ENCODE assay signal across 18 mouse cellular contexts in the genomic region with DNA sequence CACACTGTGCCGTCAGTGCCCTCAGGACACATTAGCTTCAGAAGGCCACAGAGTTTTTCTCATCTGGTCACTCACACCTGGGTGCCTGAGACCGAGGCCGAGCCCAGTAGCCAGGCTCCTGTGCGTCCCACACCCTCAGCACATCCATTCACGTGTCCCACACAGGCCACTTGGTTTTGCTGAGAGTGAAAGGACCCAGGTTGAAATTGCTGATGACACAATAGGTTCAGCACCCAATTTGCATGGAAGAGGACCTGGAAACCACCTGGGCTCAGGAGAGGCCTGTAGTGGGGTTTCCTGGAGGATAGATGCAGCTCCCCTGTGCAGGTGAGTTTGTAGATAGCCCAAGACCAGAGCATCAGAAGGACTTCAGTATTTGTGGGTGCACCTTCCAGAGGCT. TPM values are rescaled to one million over a fixed set of nuclear protein-coding genes. Genes with fewer than 3 reads are reported as not detected.
DNase-seq lines count a peak whose midpoint lies in the region; ATAC-seq and TF ChIP-seq lines count a peak whose summit lies in the region.
"Had no signal": no experiment of that assay in that cellular context is flagged by ENCODE, and none has a peak within 500 bp of the region (broad histone marks: within the 10 kb centered on the region; RNA-seq: fewer than 3 reads in every experiment).

No protein-coding gene starts in this region.

- no peak for DNase-seq in heart, adult 2 months
- DNase-seq in limb, embryonic 11.5 days (ENCODE audit: low spot score) = no peak
- DNase-seq in limb, embryonic 10.5 days (ENCODE audit: low spot score) = no peak
- DNase-seq in embryo, embryonic 9.5 days (ENCODE audit: extremely low spot score) = no peak
- DNase-seq in gastrocnemius, postnatal 10 days = no peak
- DNase-seq: gastrocnemius, postnatal 25 days had no signal

- no peak overlapping the region for H3K9ac ChIP-seq in heart, embryonic 15.5 days
- H3K9ac ChIP-seq in heart, adult 2 months (ENCODE audit: low read depth, low read length) = no peak overlapping the region
- H3K9ac ChIP-seq in limb, embryonic 11.5 days (ENCODE audit: low read length) = no peak overlapping the region
- H3K9ac ChIP-seq in embryonic facial prominence, embryonic 12.5 days = no peak overlapping the region
- no peak overlapping the region for H3K9ac ChIP-seq in limb, embryonic 13.5 days
- H3K9ac ChIP-seq: intestine, embryonic 15.5 days; liver, embryonic 14.5 days had no signal

- TF ChIP-seq CTCF in heart, adult 2 months (IDR thresholded peaks at IDR 0.05) = no peak

- H3K27me3 ChIP-seq in heart, embryonic 15.5 days = no peaks in the 10 kb centered on the region
- H3K27me3 ChIP-seq in heart, adult 2 months (ENCODE audit: control insufficient read depth, insufficient read depth, low read length) = no peaks in the 10 kb centered on the region
- H3K27me3 ChIP-seq in limb, embryonic 11.5 days (ENCODE audit: control insufficient read depth, insufficient read depth, low read length) = no peaks in the 10 kb centered on the region; the same call in 1 of the 2 replicates
- no peaks in the 10 kb centered on the region for H3K27me3 ChIP-seq in limb, embryonic 10.5 days (ENCODE audit: low read depth, poor library complexity, severe bottlenecking)
- no peaks in the 10 kb centered on the region for H3K27me3 ChIP-seq in embryonic facial prominence, embryonic 12.5 days
- H3K27me3 ChIP-seq in limb, embryonic 13.5 days = no peaks in the 10 kb centered on the region
- H3K27me3 ChIP-seq: intestine, embryonic 15.5 days had no signal

- no peaks in the 10 kb centered on the region for H3K79me2 ChIP-seq in heart, adult 2 months (replicated peaks; ENCODE audit: control insufficient read depth, insufficient read depth, low read length)

- H3K9me3 ChIP-seq in heart, embryonic 15.5 days (replicated peaks) = no peaks in the 10 kb centered on the region
- no peaks in the 10 kb centered on the region for H3K9me3 ChIP-seq in limb, embryonic 11.5 days (ENCODE audit: control insufficient read depth, low read length)
- no peaks in the 10 kb centered on the region for H3K9me3 ChIP-seq in limb, embryonic 10.5 days (replicated peaks)
- no peaks in the 10 kb centered on the region for H3K9me3 ChIP-seq in embryonic facial prominence, embryonic 12.5 days
- no peaks in the 10 kb centered on the region for H3K9me3 ChIP-seq in limb, embryonic 13.5 days
- H3K9me3 ChIP-seq: G1E; intestine, embryonic 15.5 days had no signal

- H3K4me2 ChIP-seq in heart, embryonic 15.5 days = no peak overlapping the region
- H3K4me2 ChIP-seq in limb, embryonic 11.5 days (ENCODE audit: low read depth, severe bottlenecking) = no peak overlapping the region
- no peak overlapping the region for H3K4me2 ChIP-seq in embryonic facial prominence, embryonic 12.5 days (replicated peaks)
- H3K4me2 ChIP-seq in limb, embryonic 13.5 days (replicated peaks) = no peak overlapping the region
- H3K4me2 ChIP-seq: intestine, embryonic 15.5 days had no signal

- H3K4me1 ChIP-seq in heart, embryonic 15.5 days (replicated peaks) = peaks cover 12% of the 10 kb centered on the region
- no peaks in the 10 kb centered on the region for H3K4me1 ChIP-seq in heart, adult 2 months (ENCODE audit: control insufficient read depth, insufficient read depth, low read length)
- no peaks in the 10 kb centered on the region for H3K4me1 ChIP-seq in limb, embryonic 11.5 days (ENCODE audit: control insufficient read depth, insufficient read depth, low read length)
- no peaks in the 10 kb centered on the region for H3K4me1 ChIP-seq in limb, embryonic 10.5 days
- no peaks in the 10 kb centered on the region for H3K4me1 ChIP-seq in embryonic facial prominence, embryonic 12.5 days
- H3K4me1 ChIP-seq in limb, embryonic 13.5 days = peaks cover 15% of the 10 kb centered on the region
- H3K4me1 ChIP-seq: intestine, embryonic 15.5 days had no signal

- intact Hi-C loops in heart, adult 2 months (cut with DNase I) = loop anchor here (5.0 kb wide), 1 partner anchor 151 kb away; no protein-coding TSS in a partner anchor

- peak overlapping the region; percentile 15; the same call in 1 of the 2 replicates for H3K27ac ChIP-seq in heart, embryonic 15.5 days
- H3K27ac ChIP-seq in heart, adult 2 months = no peak overlapping the region
- H3K27ac ChIP-seq in limb, embryonic 11.5 days (replicated peaks; ENCODE audit: low read depth, low read length) = 0 out of 2 replicates have a peak overlapping the region, but pooled peaks have one; percentile 30
- no peak overlapping the region for H3K27ac ChIP-seq in limb, embryonic 10.5 days
- peak overlapping the region; percentile 65 for H3K27ac ChIP-seq in embryonic facial prominence, embryonic 12.5 days
- H3K27ac ChIP-seq in limb, embryonic 13.5 days = peak overlapping the region; percentile 65
- H3K27ac ChIP-seq: intestine, embryonic 15.5 days; liver, embryonic 14.5 days had no signal

- TF ChIP-seq EP300 in heart, adult 2 months (IDR thresholded peaks at IDR 0.05; ENCODE audit: insufficient read depth, low read depth, low read length) = no peak

- no peak overlapping the region for H3K4me3 ChIP-seq in heart, embryonic 15.5 days
- H3K4me3 ChIP-seq in heart, adult 2 months = no peak overlapping the region
- no peak overlapping the region for H3K4me3 ChIP-seq in limb, embryonic 11.5 days (ENCODE audit: low read depth, low read length)
- no peak overlapping the region for H3K4me3 ChIP-seq in limb, embryonic 10.5 days
- H3K4me3 ChIP-seq in embryonic facial prominence, embryonic 12.5 days = no peak overlapping the region
- H3K4me3 ChIP-seq in limb, embryonic 13.5 days = no peak overlapping the region
- H3K4me3 ChIP-seq: intestine, embryonic 15.5 days had no signal

- no peaks in the 10 kb centered on the region for H3K36me3 ChIP-seq in heart, embryonic 15.5 days
- no peaks in the 10 kb centered on the region for H3K36me3 ChIP-seq in heart, adult 2 months (ENCODE audit: control insufficient read depth, insufficient read depth, low read length)
- H3K36me3 ChIP-seq in limb, embryonic 11.5 days (ENCODE audit: control insufficient read depth, insufficient read depth, low read length) = peaks cover 8% of the 10 kb centered on the region; the same call in 1 of the 2 replicates
- peaks cover 65% of the 10 kb centered on the region for H3K36me3 ChIP-seq in limb, embryonic 10.5 days
- peaks cover 24% of the 10 kb centered on the region for H3K36me3 ChIP-seq in embryonic facial prominence, embryonic 12.5 days
- H3K36me3 ChIP-seq in limb, embryonic 13.5 days = peaks cover 57% of the 10 kb centered on the region
- H3K36me3 ChIP-seq: G1E; intestine, embryonic 15.5 days had no signal

- 82% methylated on average over 5 of the region's 5 CpGs for WGBS in heart, embryonic 15.5 days
- WGBS in heart, adult 2 months = 96% methylated on average over 5 of the region's 5 CpGs
- 85% methylated on average over 5 of the region's 5 CpGs for whole genome bisulfite sequencing in limb, embryonic 11.5 days
- WGBS in limb, embryonic 10.5 days = 94% methylated on average over 5 of the region's 5 CpGs
- WGBS in embryonic facial prominence, embryonic 12.5 days = 82% methylated on average over 5 of the region's 5 CpGs
- 84% methylated on average over 5 of the region's 5 CpGs for WGBS in limb, embryonic 13.5 days

- no peak for TF ChIP-seq POLR2A in heart, adult 2 months (IDR thresholded peaks at IDR 0.05; ENCODE audit: insufficient read depth, low read depth, low read length)

- ATAC-seq in heart, embryonic 15.5 days (replicated peaks; ENCODE audit: insufficient number of reproducible peaks, insufficient read depth, low FRiP score, low read depth) = no peak
- no peak for ATAC-seq in limb, embryonic 11.5 days (ENCODE audit: insufficient number of reproducible peaks, low FRiP score, low TSS enrichment, low read depth)
- ATAC-seq in embryonic facial prominence, embryonic 12.5 days (ENCODE audit: insufficient number of reproducible peaks, insufficient read depth, low FRiP score, low TSS enrichment) = no peak
- ATAC-seq in limb, embryonic 13.5 days (ENCODE audit: low FRiP score, low read depth) = no peak
- ATAC-seq: intestine, embryonic 15.5 days had no signal

RNA-seq across cellular contexts. Expression of a gene that starts 32.5 kb away (rescaled TPM):
- polyA plus RNA-seq in heart, embryonic 15.5 days (2015; fragmentation: Nextera tagmentation; extraction: Ambion mirVana) = 1.4 and 2.0 TPM in 2 replicates
- not detected for total RNA-seq in heart, adult 2 months (2021)
- polyA plus RNA-seq in heart, adult 2 months (2012; rRNA removed) = not detected in 2 replicates
- 0.28 and 0.29 TPM in 2 replicates for polyA plus RNA-seq in limb, embryonic 11.5 days (2014; fragmentation: Nextera tagmentation; extraction: Ambion mirVana)
- polyA plus RNA-seq in limb, embryonic 10.5 days (2016; fragmentation: Nextera tagmentation; extraction: Ambion mirVana) = 0.30 and 0.33 TPM in 2 replicates
- polyA plus RNA-seq in embryonic facial prominence, embryonic 12.5 days (2016; fragmentation: Nextera tagmentation; extraction: Ambion mirVana) = 0.38 and 0.52 TPM in 2 replicates
- polyA plus RNA-seq in limb, embryonic 13.5 days (2015; fragmentation: Nextera tagmentation; extraction: Ambion mirVana) = 0.60 and 1.1 TPM in 2 replicates
- under 1 TPM in 1 of 2 experiments, not detected in 1; 0.34 TPM for total RNA-seq in gastrocnemius, postnatal 10 days (2021)
- total RNA-seq: adrenal gland, postnatal 14 days; G1E; gastrocnemius, postnatal 25 days had no signal

RNA-seq across cellular contexts. Expression of a gene that starts 54.1 kb away (rescaled TPM):
- polyA plus RNA-seq in heart, embryonic 15.5 days (2015; fragmentation: Nextera tagmentation; extraction: Ambion mirVana) = not detected in 2 replicates
- total RNA-seq in heart, adult 2 months (2021) = not detected
- polyA plus RNA-seq in heart, adult 2 months (2012; rRNA removed) = not detected in 2 replicates
- polyA plus RNA-seq in limb, embryonic 11.5 days (2014; fragmentation: Nextera tagmentation; extraction: Ambion mirVana) = not detected in 2 replicates
- polyA plus RNA-seq in limb, embryonic 10.5 days (2016; fragmentation: Nextera tagmentation; extraction: Ambion mirVana) = not detected in 2 replicates
- not detected in 2 replicates for polyA plus RNA-seq in embryonic facial prominence, embryonic 12.5 days (2016; fragmentation: Nextera tagmentation; extraction: Ambion mirVana)
- polyA plus RNA-seq in limb, embryonic 13.5 days (2015; fragmentation: Nextera tagmentation; extraction: Ambion mirVana) = not detected in 2 replicates
- under 1 TPM; 0.31 to 0.45 TPM for total RNA-seq in gastrocnemius, postnatal 10 days (2021)
- total RNA-seq: adrenal gland, postnatal 14 days; gastrocnemius, postnatal 25 days; layer of hippocampus, adult 8-10 months; megakaryocyte, adult 5-6 weeks; neutrophil, adult 5-6 weeks had no signal
- polyA plus RNA-seq: C2C12; G1E; heart, postnatal 0 days; intestine, embryonic 15.5 days; liver, embryonic 14.5 days had no signal

Comparison
In these comparisons a context has a peak if more than half of its experiments do, and no peak if none do; other contexts are left out.
1. H3K27ac ChIP-seq: peak in heart, embryonic 15.5 days (single experiment), limb, embryonic 11.5 days (single experiment), embryonic facial prominence, embryonic 12.5 days (single experiment) and limb, embryonic 13.5 days (single experiment); none in heart, adult 2 months (single experiment) and limb, embryonic 10.5 days (single experiment).